Mouse (Mus musculus): Measurements from ENCODE around the gene Gpr63. TPM values are rescaled to one million over a fixed set of nuclear protein-coding genes. Genes with fewer than 3 reads are reported as not detected.
"Not testable (repeated sequence)": the region's sequence is repeated elsewhere in the genome, so short reads cannot be mapped to it uniquely, and the experiment has no call there.

Gene Gpr63
- polyA plus RNA-seq (2015; fragmentation: Nextera tagmentation; extraction: Ambion mirVana), result 1.2 and 2.4 TPM in 2 replicates

DNA sequence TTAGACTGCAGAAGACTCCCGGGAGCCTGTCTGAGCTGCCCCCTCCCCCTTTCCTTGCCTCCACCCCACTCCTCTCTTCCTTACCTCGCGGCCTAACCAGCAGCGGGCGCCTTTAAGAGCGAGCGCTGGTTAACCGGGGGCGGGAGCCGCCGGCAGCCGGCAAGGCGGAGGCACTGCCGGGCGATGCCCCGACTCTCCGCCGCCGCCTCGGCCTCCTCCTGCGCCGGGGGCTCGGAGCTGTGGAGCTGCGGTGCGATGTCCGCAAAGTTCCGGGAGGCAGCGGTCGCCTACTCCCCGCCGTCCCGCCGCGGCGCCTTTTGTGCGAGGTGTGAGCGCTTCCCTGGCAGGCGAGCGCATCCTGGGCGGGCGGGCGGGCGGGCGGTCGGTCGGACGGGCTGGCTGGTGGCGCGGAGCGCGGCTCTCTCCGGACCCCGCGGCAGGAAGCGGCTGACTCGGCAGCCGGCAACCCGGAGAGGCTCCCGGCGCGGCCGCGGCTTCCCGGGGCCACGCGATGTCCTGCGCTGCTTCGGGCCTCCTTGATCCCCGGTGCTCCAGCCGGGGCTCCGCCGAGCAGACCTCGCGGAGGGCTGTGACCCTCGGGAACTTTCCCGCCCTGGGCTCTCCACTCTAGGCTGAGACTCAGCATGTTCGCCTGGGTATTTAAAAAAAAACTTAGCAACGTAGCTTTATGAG is at the start of gene Gpr63:
Gpr63 (plus strand) TSS at position 109 of the 693 bp plus-strand sequence.
- under 1% methylated on average over 76 of the region's 78 CpGs for WGBS
- Histone ChIP-seq H3K4me2 (peak within 1 kb of the TSS; percentile 70), H3K9ac (peak within 1 kb of the TSS; percentile 89), H3K4me3 (peak within 1 kb of the TSS; percentile 74), H3K4me1 (peaks cover 17% of the 10 kb centered on the region), H3K9me3 (no peaks in the 10 kb centered on the region), H3K36me3 (no peaks in the 10 kb centered on the region), H3K27me3 (no peaks in the 10 kb centered on the region), H3K27ac (peak within 1 kb of the TSS; percentile 93)
- peak; percentile 94 for ATAC-seq (ENCODE audit: insufficient number of reproducible peaks, insufficient read depth, low FRiP score, low TSS enrichment, low read depth)

DNA sequence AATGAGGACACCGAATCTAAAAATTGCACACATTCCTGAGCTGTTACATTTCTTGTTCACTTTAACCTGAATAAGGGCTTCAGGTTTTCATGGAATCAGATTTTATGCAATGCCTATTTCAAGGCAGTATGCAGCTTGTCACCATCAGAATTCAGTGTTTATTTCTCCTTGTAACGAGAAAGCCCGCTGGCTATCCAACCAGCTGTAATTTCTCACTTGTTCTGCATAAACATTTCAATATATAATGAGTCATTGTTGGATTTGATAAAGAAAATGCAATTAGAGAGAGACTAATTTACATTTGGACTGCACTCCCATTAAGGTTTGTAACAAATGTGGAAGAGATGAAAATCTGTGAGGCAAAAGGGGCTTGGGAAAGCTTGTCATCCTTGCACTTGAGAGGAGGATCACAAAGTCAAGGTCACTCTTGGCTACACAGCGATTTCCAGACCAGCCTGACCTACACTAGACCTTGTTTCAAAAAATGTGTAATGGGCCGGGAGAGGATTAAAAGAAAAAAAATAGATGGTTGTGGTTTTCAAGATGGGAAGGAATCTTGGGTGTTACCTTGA is 46.1 kb upstream of the Gpr63 start:
- Histone ChIP-seq H3K36me3 (no peaks in the 10 kb centered on the region), H3K9ac (no peak overlapping the region), H3K4me2 (no peak overlapping the region), H3K27ac (no peak overlapping the region), H3K4me1 (no peaks in the 10 kb centered on the region), H3K27me3 (no peaks in the 10 kb centered on the region), H3K4me3 (no peak overlapping the region), H3K9me3 (no peaks in the 10 kb centered on the region)
- no peak for ATAC-seq (ENCODE audit: insufficient number of reproducible peaks, insufficient read depth, low FRiP score, low TSS enrichment, low read depth)
- WGBS, result 77% methylated on average over 5 of the region's 5 CpGs

DNA sequence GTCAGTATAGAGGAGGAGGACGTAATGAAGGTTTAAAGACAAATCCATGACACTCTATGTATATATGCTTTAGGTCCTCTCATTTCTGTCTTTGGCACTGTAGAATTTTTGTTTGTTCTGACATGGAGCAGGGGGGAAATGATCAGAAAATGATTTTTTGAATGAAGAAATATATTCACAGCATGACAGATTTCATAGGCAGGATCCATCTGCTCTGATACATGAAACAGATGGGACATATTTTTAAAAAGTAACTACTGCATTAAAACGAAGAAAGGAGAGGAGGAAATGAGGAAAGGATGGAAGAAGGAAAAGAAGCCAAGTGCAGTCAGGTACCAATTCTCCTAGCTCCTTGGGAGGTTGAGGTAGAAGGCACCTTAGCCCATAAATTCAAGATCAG is 41.5 kb upstream of the Gpr63 start:
- Histone ChIP-seq H3K27ac (no peak overlapping the region), H3K27me3 (no peaks in the 10 kb centered on the region), H3K9me3 (no peaks in the 10 kb centered on the region), H3K36me3 (no peaks in the 10 kb centered on the region), H3K4me3 (no peak overlapping the region), H3K4me2 (no peak overlapping the region), H3K4me1 (no peaks in the 10 kb centered on the region), H3K9ac (no peak overlapping the region)
- WGBS, result 73% methylated on average over 2 of the region's 2 CpGs
- no peak for ATAC-seq (ENCODE audit: insufficient number of reproducible peaks, insufficient read depth, low FRiP score, low TSS enrichment, low read depth)

DNA sequence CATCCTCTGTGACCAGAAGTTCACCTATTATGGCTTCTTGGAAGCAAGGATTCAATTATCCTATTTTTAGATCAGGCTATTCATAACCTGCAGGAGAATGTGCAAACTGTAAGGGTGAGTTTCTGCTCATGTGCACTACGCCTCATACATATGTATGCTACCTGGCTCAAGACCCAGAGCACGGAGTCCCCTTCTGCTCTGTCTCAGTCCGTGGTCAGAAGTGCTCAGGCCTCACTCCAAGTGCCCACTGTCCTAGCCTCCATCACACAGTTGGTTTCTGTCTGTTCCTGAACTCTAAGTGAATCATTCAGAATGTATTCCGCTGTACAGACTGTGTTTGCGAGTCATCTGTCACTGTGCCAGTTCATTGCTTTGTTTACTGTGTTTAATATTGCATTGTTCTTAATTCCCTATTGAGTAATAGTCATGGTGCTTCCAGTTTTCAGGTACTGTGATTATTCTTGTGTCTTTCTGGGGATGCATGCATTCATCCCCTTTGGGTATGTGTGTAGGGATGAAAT is 37.9 kb upstream of the Gpr63 start:
- no peak for ATAC-seq (ENCODE audit: insufficient number of reproducible peaks, insufficient read depth, low FRiP score, low TSS enrichment, low read depth)
- 86% methylated on average over 5 of the region's 5 CpGs for WGBS

DNA sequence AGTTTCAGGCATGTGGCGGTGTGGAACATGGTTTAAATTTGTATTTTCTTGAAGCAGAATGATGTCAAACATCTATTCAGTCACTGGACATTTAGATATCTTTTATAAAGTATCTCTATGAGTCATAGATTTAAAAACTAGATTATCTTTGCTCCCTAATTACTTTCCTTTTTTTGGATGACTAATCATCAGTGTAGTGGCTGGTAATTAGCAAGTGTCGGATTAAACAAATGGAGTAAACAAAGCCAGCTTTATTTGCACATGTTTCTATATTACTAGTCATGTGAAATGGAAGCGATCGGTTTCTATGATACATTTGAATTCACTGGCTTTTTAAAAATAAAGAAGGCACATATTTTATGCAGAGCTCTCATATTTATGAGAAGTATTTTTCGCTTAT is 37.3 kb upstream of the Gpr63 start:
- no peak overlapping the region for H3K4me2 ChIP-seq
- H3K4me3 ChIP-seq, result no peak overlapping the region
- no peak for ATAC-seq (ENCODE audit: insufficient number of reproducible peaks, insufficient read depth, low FRiP score, low TSS enrichment, low read depth)
- no peaks in the 10 kb centered on the region for H3K27me3 ChIP-seq
- H3K4me1 ChIP-seq, result no peaks in the 10 kb centered on the region
- H3K9me3 ChIP-seq, result no peaks in the 10 kb centered on the region
- no peaks in the 10 kb centered on the region for H3K36me3 ChIP-seq
- H3K9ac ChIP-seq, result no peak overlapping the region
- 87% methylated on average over 5 of the region's 5 CpGs for WGBS
- H3K27ac ChIP-seq, result no peak overlapping the region

More for the DNA sequence above, 37.9 kb upstream of the Gpr63 start:
- H3K9me3 ChIP-seq, result no peaks in the 10 kb centered on the region
- no peak overlapping the region for H3K27ac ChIP-seq
- no peaks in the 10 kb centered on the region for H3K36me3 ChIP-seq
- no peaks in the 10 kb centered on the region for H3K27me3 ChIP-seq
- H3K4me1 ChIP-seq, result no peaks in the 10 kb centered on the region
- no peak overlapping the region for H3K4me2 ChIP-seq
- no peak overlapping the region for H3K4me3 ChIP-seq
- no peak overlapping the region for H3K9ac ChIP-seq

DNA sequence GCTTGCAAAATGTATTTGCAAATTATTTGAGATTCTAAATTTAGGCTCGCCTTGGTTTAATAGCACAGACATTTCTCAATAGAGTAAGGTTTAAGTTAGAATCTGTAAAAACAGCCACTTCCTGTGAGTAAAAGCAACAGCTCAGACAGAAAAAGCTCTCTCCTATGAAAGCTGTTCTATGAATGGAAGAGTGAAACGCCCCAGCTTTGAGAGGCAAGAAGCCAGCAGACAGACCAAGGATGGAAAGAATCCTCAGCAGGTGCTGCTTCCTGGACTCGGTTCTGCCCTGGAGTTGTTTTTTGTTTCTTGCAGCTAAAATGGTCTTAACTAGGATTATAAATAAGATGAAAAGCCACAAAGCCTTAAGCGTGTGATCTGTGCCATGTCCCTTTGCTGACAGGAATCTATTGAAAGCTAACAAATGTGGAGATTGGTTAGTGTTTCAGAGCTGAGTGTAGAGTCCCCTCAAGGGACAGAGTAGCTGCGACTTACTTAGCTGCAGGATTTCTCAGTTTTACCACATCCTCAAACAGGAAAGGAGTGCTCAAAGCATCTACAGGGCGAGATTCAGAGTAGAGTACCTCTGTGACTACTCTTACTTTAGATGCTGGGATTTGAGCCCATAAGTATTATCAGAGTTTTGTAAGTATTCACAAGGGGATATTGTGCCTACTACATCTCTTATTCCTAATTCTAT is 23.3 kb upstream of the Gpr63 start:
- Histone ChIP-seq H3K4me1 (no peaks in the 10 kb centered on the region), H3K9me3 (no peaks in the 10 kb centered on the region), H3K4me3 (no peak overlapping the region), H3K27ac (no peak overlapping the region), H3K4me2 (no peak overlapping the region), H3K36me3 (no peaks in the 10 kb centered on the region), H3K27me3 (no peaks in the 10 kb centered on the region), H3K9ac (no peak overlapping the region)
- ATAC-seq (ENCODE audit: insufficient number of reproducible peaks, insufficient read depth, low FRiP score, low TSS enrichment, low read depth), result no peak
- WGBS, result 48% methylated on average over 6 of the region's 6 CpGs

DNA sequence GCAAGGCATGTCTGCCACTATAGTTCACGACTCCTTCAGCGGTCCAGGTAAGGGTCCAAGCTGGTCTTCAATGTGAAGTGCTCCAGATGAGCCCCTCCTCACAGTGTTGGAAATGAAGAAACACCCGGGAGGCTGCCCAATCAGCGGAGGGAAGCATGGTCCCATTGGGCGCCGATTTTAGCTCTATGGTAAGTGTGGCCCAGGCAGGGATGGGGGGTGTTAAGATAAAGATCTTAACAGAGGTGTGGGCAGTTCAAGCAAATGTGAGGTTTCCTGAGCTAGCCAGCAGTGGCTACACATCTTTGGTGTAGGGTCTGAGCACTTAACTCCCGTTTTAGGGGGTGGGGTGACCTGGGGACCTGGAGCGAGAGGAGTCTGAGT is 299 bp upstream of the Gpr63 start:
- H3K27ac ChIP-seq, result peak overlapping the region; percentile 93; the same call in 1 of the 2 replicates
- H3K4me3 ChIP-seq, result peak overlapping the region; percentile 74
- WGBS, result 7% methylated on average over 8 of the region's 8 CpGs
- peak overlapping the region; percentile 70 for H3K4me2 ChIP-seq
- H3K9me3 ChIP-seq, result no peaks in the 10 kb centered on the region
- peaks cover 17% of the 10 kb centered on the region for H3K4me1 ChIP-seq
- H3K27me3 ChIP-seq, result no peaks in the 10 kb centered on the region
- ATAC-seq (ENCODE audit: insufficient number of reproducible peaks, insufficient read depth, low FRiP score, low TSS enrichment, low read depth), result peak; percentile 16; the same call in 1 of the 2 replicates
- peak overlapping the region; percentile 89 for H3K9ac ChIP-seq
- H3K36me3 ChIP-seq, result no peaks in the 10 kb centered on the region

DNA sequence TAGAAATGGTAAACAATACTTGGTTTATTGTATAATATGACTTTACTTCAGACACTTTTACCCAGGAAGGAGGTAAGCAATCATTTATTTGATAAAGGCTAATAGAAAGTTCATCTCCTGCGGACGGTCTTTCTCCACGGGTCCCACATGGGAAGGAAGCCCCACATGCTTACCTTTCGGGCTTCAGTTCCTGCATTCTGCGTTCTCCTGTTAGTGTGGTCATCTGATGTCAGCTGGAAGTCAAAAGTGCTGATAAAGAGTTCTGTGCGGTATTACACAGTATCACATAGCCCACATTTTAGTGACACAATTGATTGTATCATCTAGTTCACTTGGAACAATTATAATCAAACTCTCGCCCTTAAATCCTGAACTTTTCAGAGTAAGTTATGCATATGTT is 1.0 kb downstream of the Gpr63 start:
- Histone ChIP-seq H3K9me3 (no peaks in the 10 kb centered on the region), H3K4me1 (peaks cover 17% of the 10 kb centered on the region), H3K27ac (no peak overlapping the region), H3K4me3 (peak overlapping the region; percentile 74), H3K27me3 (no peaks in the 10 kb centered on the region), H3K36me3 (no peaks in the 10 kb centered on the region), H3K9ac (no peak overlapping the region), H3K4me2 (peak overlapping the region; percentile 70)
- 9% methylated on average over 7 of the region's 7 CpGs for WGBS
- no peak for ATAC-seq (ENCODE audit: insufficient number of reproducible peaks, insufficient read depth, low FRiP score, low TSS enrichment, low read depth)

DNA sequence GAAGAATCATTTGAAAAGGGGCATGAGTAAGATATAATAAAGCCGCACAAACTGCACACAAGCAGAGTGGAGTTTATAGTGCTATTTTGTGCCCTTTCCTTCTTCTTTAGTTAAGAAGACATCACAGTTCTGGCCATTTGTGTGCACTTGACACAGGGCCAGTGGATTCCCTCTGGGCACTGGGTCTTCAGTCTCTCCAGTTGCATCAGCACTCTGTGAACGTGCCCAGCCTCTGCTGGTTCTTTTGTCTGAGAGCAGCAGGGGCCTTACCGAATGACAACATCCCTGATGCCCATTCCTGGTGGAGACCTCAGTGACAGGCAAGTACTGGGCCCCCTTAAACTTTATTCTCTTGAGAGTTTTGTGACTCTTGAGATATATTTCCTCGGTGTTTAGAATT is 12.4 kb downstream of the Gpr63 start:
- Histone ChIP-seq H3K9ac (no peak overlapping the region), H3K27me3 (no peaks in the 10 kb centered on the region), H3K36me3 (no peaks in the 10 kb centered on the region; the same call in 1 of the 2 replicates), H3K27ac (no peak overlapping the region), H3K4me2 (no peak overlapping the region), H3K4me3 (no peak overlapping the region), H3K4me1 (no peaks in the 10 kb centered on the region), H3K9me3 (no peaks in the 10 kb centered on the region)
- ATAC-seq (ENCODE audit: insufficient number of reproducible peaks, insufficient read depth, low FRiP score, low TSS enrichment, low read depth), result no peak
- 59% methylated on average over 4 of the region's 4 CpGs for WGBS

DNA sequence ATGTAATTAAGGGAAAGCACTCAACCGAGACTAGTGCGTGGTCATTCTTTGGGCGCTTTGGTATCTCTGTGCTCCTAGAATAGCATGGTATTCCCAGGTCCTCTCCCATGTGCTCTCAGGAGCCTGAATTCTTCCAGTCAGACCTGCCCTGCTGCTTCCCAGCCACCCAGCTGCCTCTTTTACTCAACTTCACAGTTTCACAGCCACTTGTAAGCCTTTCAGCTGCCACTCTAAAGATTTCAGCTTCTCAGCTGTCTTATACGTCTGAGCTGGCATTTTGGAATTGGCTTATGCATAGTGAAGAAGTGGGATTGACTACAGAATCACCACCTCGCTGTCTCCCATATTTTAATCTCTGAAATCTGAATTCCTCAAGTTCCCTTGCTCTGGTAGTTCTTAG is 19.4 kb downstream of the Gpr63 start:
- Histone ChIP-seq H3K36me3 (no peaks in the 10 kb centered on the region; the same call in 1 of the 2 replicates), H3K4me3 (no peak overlapping the region), H3K4me1 (no peaks in the 10 kb centered on the region), H3K27me3 (no peaks in the 10 kb centered on the region), H3K9me3 (no peaks in the 10 kb centered on the region), H3K4me2 (no peak overlapping the region), H3K27ac (no peak overlapping the region), H3K9ac (no peak overlapping the region)
- ATAC-seq (ENCODE audit: insufficient number of reproducible peaks, insufficient read depth, low FRiP score, low TSS enrichment, low read depth), result no peak
- 91% methylated on average over 5 of the region's 5 CpGs for WGBS

DNA sequence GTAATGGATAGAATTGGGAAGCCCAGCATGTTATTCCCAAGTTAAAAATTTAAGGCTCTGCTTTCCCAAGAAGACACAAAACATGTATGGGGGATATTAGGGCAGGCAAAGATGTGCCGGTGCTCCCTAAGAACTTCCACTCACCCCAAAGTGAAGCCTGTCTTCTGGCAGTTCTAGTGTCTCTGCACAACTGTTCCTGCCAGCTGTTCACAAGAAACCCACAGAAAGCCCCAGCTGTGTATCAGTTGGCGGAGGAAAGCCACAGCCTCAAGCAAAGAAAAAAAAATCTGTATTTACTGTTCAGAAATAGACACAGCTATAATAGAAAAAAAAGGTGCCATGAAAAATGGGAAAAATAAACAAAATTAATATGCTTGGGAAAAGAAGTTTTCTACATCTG is 25.3 kb downstream of the Gpr63 start:
- no peak overlapping the region for H3K4me2 ChIP-seq
- no peaks in the 10 kb centered on the region for H3K4me1 ChIP-seq
- H3K36me3 ChIP-seq, result no peaks in the 10 kb centered on the region
- no peak overlapping the region for H3K27ac ChIP-seq
- ATAC-seq (ENCODE audit: insufficient number of reproducible peaks, insufficient read depth, low FRiP score, low TSS enrichment, low read depth), result no peak
- H3K27me3 ChIP-seq, result no peaks in the 10 kb centered on the region
- no peak overlapping the region for H3K9ac ChIP-seq
- WGBS, result 71% methylated on average over 2 of the region's 2 CpGs
- H3K4me3 ChIP-seq, result no peak overlapping the region
- H3K9me3 ChIP-seq, result no peaks in the 10 kb centered on the region

DNA sequence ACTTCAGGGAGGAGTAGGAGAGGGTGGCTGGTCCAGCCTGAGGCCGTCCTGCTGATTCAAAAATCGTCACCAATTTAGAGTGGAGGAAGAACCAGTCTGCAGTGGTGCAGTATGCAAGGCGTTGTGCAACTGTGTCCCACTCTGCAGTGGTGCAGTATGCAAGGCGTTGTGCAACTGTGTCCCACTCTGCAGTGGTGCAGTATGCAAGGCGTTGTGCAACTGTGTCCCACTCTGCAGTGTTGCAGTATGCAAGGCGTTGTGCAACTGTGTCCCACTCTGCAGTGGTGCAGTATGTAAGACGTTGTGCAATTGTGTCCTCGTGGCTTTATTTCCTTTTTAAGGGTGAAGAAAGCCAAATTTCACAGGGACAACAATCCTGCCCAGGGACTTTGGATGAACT is 43.1 kb downstream of the Gpr63 start:
- not testable (repeated sequence) for ATAC-seq (ENCODE audit: insufficient number of reproducible peaks, insufficient read depth, low FRiP score, low TSS enrichment, low read depth); H3K9ac ChIP-seq; H3K27me3 ChIP-seq; H3K9me3 ChIP-seq; H3K27ac ChIP-seq; H3K4me2 ChIP-seq; H3K4me3 ChIP-seq; H3K4me1 ChIP-seq
- 86% methylated on average over 8 of the region's 8 CpGs for WGBS
- peaks cover 20% of the 10 kb centered on the region for H3K36me3 ChIP-seq
